Mouse (Mus musculus) gastrocnemius, postnatal 14 days (tissue): ENCODE data around the gene Pwwp2b. TPM values are rescaled to one million over a fixed set of nuclear protein-coding genes. Genes with fewer than 3 reads are reported as not detected.

Experiments
- DNase-seq: peaks from one replicate; pipeline ENCODE4 v3.0.0; 2021; ENCODE audit warnings: mixed read lengths
- intact Hi-C: fragments of 180-260 bp; cut with DNase I; formaldehyde crosslinking; loops from one replicate; pipeline ENCODE4 v1.15.1; 2025; ENCODE audit warnings: low total_unique reads
- long read RNA-seq, 2 experiments: library from polyadenylated mRNA; stranded (forward); transcript quantifications; one replicate each; pipeline ENCODE4 v2.0.0; 2021
- total RNA-seq, 2 experiments: library from RNA; stranded (reverse); gene quantifications; 2 replicates each; pipeline ENCODE4 v1.2.3; 2021

Gene Pwwp2b
- total RNA-seq: 1 to 10 TPM; 1.5 to 3.0 TPM
- long read RNA-seq, experiment 1, partial matches to known transcripts: 1 of 3 reads
- long read RNA-seq, experiment 1, other reads (novel, unspliced or antisense): 0 of 3 reads
- long read RNA-seq, experiment 2, transcript Pwwp2b-201 (3 exons, 3,057 nt): major isoform, 6 of 9 reads
- long read RNA-seq, experiment 2, partial matches to known transcripts: 0 of 9 reads
- long read RNA-seq, experiment 2, other reads (novel, unspliced or antisense): 1 of 9 reads

DNA sequence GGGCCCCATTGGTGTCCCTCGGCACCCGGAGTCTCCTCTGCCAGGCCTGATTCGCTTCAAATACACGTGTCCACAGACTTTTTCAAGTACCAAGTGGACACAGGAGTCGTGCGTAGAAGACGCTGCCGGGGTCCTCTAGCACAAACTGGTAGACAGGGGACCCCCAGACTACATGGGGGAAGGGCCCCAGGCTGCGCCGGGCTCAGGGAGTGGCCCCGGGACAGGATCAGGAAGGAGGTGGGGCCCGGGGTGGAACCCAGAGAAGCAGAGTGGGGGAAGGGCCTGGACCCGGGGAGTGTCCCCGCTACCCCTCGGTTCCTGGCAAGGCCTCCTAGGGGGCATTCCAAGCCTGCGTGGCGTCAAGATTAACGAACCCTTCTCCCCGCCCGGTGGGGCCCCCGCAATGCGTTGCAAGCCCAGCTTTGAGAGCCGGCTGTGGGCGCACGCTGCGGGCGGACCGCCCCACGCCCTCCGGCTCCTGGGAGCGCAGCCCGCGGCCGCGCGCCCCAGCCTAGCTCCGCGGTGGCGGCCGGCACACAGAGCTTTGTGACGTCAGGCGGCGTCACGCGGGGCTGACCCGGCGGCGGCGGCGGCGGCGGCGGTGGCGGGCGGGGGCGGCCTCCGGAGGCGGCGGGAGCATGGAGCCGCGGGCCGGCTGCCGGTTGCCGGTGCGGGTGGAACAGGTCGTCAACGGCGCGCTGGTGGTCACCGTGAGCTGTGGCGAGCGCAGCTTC, at the start of gene Pwwp2b:
Gene Pwwp2b (plus strand): TSS at position 602 of the 734 bp plus-strand sequence.
- intact Hi-C loops: no loop called here
- DNase-seq: peak; percentile 82

DNA sequence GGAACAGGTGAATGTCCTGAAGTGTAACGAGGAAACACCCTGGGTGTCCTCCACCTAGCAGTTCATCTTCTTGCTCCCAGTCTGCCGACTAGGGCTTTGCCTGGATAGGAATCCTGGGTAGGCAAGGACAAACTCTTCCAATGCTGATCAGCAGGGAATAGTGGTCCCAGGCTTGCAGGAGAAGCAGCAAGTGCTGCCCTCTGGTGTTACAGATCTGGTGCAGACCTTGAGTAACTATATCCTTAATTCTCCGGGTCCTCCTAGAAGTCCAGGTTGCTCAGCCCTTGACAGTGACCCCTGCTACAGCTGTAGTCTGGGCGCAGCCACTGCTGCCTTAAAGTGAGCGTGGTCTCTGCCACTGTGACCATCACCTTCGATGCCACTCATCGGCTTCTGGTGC, 48.2 kb upstream of the Pwwp2b start:
- DNase-seq: peak; percentile 51
- intact Hi-C loops: no loop called here

DNA sequence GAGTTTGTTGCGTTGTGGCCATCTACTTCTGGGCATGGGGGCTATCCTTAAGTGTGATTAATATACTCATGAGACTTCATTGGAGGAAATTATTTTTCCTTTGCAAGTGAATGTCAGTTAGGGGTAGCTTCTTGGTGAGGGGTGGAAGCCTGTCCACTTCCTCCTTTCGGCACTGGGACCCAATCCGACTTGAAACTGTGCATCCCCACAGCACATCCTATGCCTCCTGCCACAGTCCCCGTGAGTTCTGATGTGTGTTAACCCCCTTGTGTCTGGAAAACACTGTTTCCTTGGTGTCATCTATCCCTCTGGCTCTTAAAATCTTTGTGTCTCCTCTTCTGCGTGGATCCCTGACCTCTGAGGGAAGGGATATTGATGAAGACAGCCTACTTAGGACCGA, 47.1 kb upstream of the Pwwp2b start:
- DNase-seq: no peak
- intact Hi-C loops: no loop called here

DNA sequence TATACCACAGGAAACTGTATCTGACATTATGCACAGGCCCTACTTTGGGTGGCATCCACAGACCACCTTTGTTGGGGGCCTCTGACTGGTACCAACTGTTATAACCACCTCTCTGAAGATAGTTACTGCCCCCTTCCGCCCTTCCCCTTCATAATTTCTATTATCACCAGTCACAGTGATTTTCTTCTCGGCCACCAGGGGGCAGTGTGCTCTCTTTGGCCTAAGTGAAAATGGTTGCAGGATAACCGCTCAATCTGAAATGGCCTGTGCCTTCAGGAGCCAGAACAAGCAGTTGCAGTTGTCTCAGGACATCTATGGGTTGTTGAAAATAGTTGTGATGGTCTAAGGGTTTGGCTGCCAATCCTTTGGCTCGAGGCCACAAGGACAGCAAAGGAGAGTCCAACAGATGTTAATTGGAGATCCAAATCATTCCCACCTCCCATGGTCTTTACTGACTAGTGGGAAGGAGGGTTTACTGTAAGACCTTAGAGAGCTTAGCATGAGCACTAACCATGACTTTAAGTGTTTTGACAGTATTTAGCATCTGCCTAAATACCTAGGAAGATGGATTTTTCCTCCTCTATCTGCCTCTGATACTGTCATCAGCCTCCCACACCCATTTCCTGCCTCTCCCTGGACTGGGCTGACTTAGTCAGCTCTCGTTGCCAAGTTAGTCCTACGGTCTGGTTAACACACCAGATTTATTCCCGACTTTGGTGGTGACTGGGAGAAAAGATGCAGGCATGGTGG, 40.1 kb upstream of the Pwwp2b start:
- intact Hi-C loops: no loop called here
- DNase-seq: peak; percentile 28

DNA sequence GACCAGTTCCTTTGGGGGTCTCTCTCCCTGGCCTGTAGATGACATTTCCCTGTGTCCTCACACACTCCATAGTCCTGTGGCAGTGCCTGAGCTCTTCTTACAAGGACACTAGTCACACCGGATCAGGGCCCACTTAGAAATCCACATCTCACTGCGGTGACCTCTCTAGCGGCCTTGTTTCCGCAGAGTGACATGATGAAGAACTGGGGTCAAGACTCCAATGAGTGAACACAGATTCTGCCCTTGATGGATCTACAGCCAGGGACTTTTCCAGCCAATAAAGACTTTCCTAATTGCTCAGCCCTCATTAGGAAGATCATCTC, 39.5 kb upstream of the Pwwp2b start:
- intact Hi-C loops: no loop called here
- no peak for DNase-seq

DNA sequence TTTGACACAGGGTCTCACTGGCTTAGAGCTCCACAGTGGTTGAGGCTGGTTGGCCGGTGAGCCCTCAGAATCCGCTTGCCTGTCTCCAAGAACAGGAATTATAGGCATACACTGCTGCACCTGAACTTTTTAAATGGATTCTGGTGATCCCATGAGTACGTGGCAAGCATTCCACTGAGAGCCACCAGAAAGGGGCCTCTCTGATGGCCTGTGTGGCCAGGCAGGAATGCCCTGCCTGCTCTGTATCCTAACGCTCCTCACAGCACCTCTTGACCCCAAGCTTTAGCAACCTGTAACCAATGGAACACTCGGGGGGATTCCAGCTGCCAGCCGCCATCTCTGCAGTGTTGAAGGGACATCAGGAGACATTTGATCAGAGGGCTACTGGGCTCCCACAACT, 36.5 kb upstream of the Pwwp2b start:
- DNase-seq: no peak
- intact Hi-C loops: no loop called here

DNA sequence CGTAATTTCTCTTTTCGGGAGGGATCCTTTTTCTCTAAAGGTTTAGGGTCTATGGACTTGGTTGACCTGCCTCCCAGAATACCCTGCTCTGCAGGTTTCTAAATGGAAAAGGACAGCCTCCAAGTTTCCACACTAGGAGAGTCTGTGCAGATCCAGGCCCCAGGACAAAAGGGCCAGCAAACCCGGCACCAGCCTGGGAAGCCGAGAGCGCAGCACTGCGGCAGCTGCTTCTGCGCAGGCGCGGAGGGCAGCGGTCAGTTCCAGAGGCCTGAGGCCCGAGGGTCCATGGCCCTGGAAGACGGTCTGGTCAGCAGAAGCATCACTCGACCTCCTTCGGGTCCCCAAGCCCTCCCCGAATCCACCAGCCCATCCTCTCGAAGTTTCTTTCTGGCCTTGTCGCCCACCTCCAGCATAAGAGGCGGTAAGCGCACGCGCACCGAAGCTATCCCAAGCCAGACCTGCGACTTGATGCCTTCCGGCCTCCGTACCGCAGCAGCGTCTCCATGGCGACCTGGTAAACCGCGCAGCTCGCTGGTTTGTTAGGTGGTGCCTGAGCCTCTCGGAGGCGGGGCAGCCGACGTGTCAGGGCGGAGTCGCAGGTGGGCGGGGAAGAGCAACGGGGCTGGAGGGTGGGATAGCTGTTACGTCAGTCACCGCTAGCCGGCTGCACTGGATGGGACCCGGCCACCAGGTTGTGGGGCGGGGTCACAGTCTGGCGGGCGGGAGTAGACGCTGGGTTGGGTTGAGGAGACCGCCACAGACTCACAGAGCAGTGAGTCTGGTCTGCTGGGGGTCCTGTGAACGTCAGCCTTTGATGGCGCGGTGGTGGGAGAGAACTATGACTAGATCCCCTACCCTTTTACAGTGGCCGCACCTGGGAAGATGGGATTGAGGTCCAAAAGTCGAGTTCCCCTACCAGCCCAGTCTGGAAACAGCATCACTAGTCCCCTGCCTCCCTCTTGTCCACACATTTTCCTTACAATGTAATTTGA, 35.2 kb upstream of the Pwwp2b start, which contains the start of the genes Lrrc27 and Stk32c:
Gene Lrrc27 (plus strand): TSS at position 235 of the 992 bp plus-strand sequence.
Gene Stk32c (minus strand): TSS at position 554 of the 992 bp plus-strand sequence.
- intact Hi-C loops: no loop called here
- peak; percentile 97 for DNase-seq

DNA sequence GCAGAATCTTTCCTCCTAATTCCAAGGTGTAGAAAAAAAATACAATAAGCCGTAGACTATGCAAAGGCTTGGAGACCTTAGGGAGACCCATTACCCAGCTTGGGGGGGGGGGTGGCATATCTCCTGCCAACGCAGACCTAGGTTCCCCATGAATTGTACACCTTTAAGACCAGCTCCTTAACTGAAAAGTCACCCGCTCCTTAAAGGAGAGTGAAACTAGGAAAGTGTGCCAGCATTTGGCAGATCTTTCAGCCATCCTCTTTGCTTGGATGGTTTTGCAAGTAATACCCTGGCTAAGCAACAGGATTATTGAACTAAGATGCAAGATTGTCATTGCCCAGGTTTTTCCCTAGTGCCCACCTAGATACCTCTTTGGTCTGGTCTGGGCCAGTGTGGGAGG, 34.5 kb upstream of the Pwwp2b start:
- DNase-seq: no peak
- intact Hi-C loops: no loop called here

DNA sequence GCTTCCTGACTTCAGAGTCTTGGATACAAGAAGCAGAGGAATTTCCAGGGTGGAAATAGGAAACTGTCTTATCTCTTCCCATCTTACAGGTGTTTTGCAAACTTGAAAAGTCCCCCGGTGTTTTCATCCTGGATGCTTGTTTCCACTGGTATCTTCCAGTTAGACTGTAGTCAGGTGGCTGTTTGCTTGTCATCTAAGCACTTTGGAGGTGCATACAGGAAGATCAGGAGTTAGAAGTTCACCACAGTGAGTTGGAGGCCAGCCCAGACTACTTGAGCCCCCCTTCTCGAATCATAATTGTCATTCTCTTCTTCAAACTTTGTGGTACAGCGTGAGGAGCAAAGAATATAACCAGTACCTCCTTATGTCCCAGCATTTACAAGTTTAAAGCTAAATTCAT, 34.1 kb upstream of the Pwwp2b start:
- intact Hi-C loops: no loop called here
- no peak for DNase-seq

DNA sequence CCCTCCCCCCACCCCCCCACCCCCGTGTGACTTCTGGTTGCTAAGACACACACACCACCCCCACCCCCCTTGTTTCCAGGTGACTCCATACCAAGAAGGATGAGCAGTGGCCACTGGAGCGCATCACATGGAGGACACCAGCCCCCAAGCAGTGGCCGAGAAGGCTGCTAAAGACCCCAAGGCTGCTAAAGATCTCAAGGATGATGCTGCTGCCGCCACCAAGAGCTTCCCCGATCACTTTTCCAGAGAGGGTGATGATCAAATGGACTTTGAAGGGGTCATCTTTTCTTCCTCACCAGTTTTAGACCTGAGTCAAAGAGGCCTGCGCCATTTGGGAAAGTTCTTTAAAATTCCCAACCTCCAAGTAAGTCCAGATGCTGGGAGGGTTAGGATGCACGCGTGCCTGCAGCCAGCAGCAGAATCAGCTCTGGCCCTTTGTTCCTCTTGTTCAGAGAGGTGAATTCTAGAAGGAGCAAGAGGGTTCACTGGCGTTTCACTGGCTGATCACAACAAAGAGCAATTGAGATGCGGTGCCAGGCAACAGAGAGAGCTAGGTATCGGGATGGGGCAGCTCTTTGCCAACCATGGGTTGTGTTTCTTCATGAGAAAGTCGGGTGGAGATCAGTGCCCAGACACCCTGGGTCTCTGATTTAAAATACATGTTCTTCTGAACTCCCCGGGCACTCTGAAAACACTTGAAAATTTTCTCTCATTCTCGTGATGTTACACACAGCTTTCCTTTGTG, 33.5 kb upstream of the Pwwp2b start:
- no peak for DNase-seq
- intact Hi-C loops: no loop called here

DNA sequence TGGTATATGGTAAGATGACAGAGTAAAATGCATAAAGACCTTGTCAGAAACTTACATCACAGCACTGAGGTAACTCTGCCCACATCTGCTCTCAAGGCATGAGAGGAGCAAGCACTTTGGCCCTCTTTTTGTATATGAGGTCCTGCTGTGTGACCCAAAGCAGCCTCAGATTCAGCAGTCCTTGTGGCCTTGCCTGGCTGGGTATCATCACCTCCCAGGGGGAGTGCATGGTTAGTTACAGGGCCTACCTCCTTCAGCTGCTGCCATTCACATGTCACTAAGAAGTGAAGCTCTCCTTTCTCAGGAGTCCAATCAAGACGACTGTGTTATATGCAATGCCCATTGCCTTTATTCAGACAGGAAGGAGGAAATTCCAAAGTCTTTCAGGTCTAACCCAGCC, 32.8 kb upstream of the Pwwp2b start:
- no peak for DNase-seq
- intact Hi-C loops: no loop called here

DNA sequence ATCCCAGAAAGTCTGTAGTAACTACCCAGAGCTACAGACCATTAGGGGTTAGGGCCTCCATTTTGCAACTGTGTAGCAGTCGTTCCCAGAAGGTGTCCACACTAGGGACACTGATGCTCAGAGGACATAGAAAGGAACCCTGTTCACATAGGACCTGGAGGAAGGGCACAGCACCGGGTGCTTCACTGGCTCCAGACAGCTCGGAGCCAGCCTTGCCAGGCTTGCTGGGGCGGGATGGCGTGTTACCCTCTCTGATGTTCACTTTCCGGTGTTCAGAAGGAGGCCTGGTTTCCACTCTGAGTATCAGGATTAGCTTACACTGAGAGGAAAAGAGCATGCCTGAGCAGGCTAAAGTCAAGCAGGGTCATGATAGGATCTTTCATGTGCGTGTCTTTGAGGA, 32.3 kb upstream of the Pwwp2b start:
- no peak for DNase-seq
- intact Hi-C loops: no loop called here

DNA sequence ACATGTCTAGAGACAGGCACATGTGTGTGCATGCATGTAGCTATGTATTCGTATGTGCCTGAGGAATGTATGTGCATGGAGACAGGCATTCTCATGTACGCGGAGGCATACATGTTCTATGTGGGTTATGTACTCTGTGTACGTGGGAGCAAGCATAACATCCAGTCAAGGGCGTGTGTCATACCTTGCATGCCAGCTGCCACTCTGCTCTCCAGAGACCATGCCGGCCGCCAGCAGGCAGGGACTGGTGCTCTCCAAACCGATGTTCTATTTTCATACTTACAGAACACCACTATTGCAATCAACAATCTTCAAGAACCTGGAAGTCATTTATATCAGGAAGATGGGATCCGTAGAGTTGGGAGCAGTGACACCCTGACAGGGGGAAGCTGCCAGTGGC, 31.8 kb upstream of the Pwwp2b start:
- no peak for DNase-seq
- intact Hi-C loops: no loop called here

DNA sequence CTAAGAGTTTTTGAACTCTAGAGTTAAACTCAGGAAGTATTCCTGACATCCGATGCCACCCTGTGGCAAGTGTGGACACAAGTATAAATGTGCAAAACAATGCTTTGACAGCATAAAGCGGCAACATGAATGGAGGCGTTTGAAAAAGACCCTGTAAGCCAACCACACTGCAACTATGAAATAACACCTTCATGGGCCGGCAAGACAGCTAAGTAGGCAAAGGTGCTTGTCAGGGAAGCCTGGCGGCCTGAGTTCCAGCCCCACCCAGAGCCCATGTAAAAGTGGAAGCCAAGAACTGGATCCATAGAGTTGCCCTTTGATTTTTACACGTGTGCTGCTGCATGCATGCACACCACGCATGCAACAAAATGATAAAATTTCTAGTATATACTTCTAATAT, 31.2 kb upstream of the Pwwp2b start:
- intact Hi-C loops: no loop called here
- DNase-seq: no peak

DNA sequence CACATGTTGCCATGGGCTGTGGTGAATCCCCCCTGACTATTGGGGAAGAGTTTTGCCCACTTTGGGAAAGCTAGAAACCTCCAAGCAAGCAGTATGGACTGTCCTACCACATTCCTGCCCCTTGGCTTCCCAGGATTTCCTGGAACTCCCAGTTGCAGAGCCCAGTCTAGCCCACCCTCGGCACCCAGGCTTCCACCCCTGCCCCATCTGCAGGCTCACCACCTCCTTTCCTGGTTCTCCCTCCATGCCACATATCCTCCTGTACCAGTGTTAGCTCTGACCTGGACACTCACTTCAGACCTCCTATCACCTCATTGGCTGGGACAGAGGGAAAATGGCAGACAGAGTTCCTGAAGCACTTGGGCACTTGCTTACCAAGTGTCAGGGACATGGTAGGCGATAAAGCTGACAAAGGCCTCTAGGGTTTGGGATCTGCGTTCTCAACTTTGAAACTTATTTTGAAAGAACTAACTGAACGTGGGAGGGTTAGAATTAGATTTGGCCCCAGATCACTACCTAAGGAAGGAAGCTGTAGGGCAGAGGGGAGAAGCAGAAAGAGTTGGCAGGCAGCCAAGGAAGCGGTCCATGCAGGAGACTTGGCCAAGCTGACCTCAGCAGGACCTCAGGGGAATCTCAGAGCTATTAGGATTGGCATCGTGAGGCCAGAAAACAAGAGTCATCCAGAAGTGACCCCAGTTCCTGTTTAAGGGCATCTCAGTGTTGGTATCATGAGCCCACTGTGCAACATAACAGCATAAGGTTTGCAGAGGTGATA, 29.5 kb upstream of the Pwwp2b start:
- DNase-seq: peak; percentile 36
- intact Hi-C loops: no loop called here

DNA sequence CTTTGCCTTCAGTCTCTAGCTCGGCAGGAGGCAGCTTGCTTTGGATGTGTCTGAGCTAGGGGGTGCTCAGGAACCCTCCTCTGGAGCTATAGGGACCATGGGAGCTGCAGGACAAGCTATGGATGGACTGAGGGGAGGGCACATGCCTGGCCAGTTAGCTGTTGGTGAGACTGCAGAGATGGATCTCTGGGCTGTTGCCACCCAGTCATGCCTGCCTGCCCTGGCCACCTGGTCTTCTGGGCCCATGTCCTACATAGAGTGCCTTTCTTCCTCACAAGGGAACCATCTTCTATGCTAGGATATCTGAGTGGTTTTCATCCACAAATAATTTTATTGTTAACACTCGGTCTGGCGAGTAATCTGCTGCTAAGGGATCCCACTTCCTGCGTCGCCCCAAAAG, 28.8 kb upstream of the Pwwp2b start:
- DNase-seq: no peak

DNA sequence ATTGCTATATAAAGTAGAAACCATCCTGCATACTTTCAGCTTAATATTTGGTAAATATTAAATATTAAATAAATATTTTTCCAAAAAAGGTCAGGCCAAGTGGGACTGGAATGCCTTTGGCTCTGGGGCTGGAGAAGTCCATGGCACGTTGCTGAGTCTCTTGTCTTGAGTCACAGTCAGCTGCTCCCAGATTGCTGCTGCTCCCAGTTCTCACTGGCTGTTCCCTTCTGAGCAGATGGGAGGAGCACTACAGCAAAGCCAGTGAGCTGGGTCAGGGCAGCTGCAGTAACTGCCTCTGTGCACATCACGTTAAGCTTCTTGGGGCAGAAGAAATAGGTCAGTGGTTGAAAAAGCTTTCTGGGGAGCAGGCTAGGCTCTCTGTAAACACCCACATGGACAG, 28.0 kb upstream of the Pwwp2b start:
- intact Hi-C loops: no loop called here
- DNase-seq: peak; percentile 43

More for the DNA sequence above, 28.8 kb upstream of the Pwwp2b start:
- intact Hi-C loops: no loop called here

DNA sequence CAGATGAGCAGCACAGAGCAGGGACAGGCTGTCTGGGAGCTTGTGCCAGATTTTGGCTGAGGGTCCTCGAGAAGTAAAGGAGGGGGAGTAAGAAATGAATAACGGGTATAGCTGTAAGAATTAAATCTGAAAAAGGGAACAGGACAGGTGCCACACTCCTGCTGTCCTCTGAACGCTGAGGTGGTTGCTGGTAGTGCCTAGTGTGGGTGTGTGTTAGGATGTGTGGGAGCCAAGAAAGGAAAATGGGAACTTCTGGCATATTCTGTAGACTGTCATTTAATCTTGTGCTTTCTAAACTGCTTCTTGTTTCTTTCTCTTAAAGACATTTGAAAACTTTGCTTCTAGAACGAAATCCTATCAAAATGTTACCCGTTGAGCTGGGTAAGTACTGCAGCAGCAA, 27.2 kb upstream of the Pwwp2b start:
- intact Hi-C loops: no loop called here

More for the DNA sequence above, 27.2 kb upstream of the Pwwp2b start:
- no peak for DNase-seq
